Mouse (Mus musculus): ENCODE data around the gene Fam71e1.
A peak's percentile ranks its signal among the peaks of the same experiment; 100 is the strongest.

The Fam71e1 gene

GRCm38 (mm10) chr7:44534242-44534641 is 37.9 kb downstream of the Fam71e1 start:
- no peak for DNase-seq (ENCODE audit: low read depth, low spot score)

- DNase-seq (ENCODE audit: low read depth, low spot score): no peak
Observed at GRCm38 (mm10) chr7:44534656-44535441, 38.5 kb downstream of the Fam71e1 start.

GRCm38 (mm10) chr7:44535657-44536589 is 39.5 kb downstream of the Fam71e1 start:
- no peak for DNase-seq (ENCODE audit: low read depth, low spot score)

- no peak for DNase-seq (ENCODE audit: low read depth, low spot score)
Observed at GRCm38 (mm10) chr7:44536590-44536968, 40.2 kb downstream of the Fam71e1 start.

- no peak for DNase-seq (ENCODE audit: low read depth, low spot score)
Observed at GRCm38 (mm10) chr7:44537009-44537408, 40.6 kb downstream of the Fam71e1 start.

- DNase-seq (ENCODE audit: low read depth, low spot score): no peak
Observed at GRCm38 (mm10) chr7:44537496-44537895, 41.1 kb downstream of the Fam71e1 start.

- DNase-seq (ENCODE audit: low read depth, low spot score): no peak
Observed at GRCm38 (mm10) chr7:44538756-44539624, 42.6 kb downstream of the Fam71e1 start.

- DNase-seq (ENCODE audit: low read depth, low spot score): no peak
Observed at GRCm38 (mm10) chr7:44542555-44542954, 46.2 kb downstream of the Fam71e1 start.

GRCm38 (mm10) chr7:44543071-44543470 is 46.7 kb downstream of the Fam71e1 start:
- no peak for DNase-seq (ENCODE audit: low read depth, low spot score)

GRCm38 (mm10) chr7:44546274-44546673 is 49.9 kb downstream of the Fam71e1 start:
- no peak for DNase-seq (ENCODE audit: low read depth, low spot score)

GRCm38 (mm10) chr7:44547041-44547440 is 50.7 kb downstream of the Fam71e1 start:
- no peak for DNase-seq (ENCODE audit: low read depth, low spot score)

- DNase-seq (ENCODE audit: low read depth, low spot score): no peak
Observed at GRCm38 (mm10) chr7:44547725-44548124, 51.3 kb downstream of the Fam71e1 start.

- DNase-seq (ENCODE audit: low read depth, low spot score): peak; percentile 96
Observed at GRCm38 (mm10) chr7:44548497-44549087, 52.2 kb downstream of the Fam71e1 start, which contains the start of gene Pold1. Gene Pold1 (minus strand): TSS chr7:44548849.

- no peak for DNase-seq (ENCODE audit: low read depth, low spot score)
Observed at GRCm38 (mm10) chr7:44549621-44550408, 53.4 kb downstream of the Fam71e1 start.

- no peak for DNase-seq (ENCODE audit: low read depth, low spot score)
Observed at GRCm38 (mm10) chr7:44550409-44550678, 54.0 kb downstream of the Fam71e1 start.

Measured in brain, embryonic 18.5 days (tissue).